Mouse (Mus musculus) megakaryocyte progenitor cell, adult 5-6 weeks (primary cell): ENCODE measurements around the gene Brd2. TPM values are rescaled to one million over a fixed set of nuclear protein-coding genes. Genes with fewer than 3 reads are reported as not detected.
A peak's percentile ranks its signal among the peaks of the same experiment; 100 is the strongest.

Source experiments
- ATAC-seq: replicated peaks from 2 replicates; pipeline ENCODE4 v1.8.0; 2016; ENCODE audit warnings: mild to moderate bottlenecking, moderate TSS enrichment, inconsistent platforms; ENCODE audit not compliant: poor library complexity
- total RNA-seq, 2 experiments: library from RNA; stranded (forward) in 1 of 2; stranded (reverse) in 1 of 2; fragments of 157-497, 149-512 nt in 1 of 2; fragments of 200-1000 nt in 1 of 2; gene quantifications; 2 replicates each; pipeline versions ENCODE4 v1.2.3 to v1.2.4; 2015 to 2017

Brd2 gene
- total RNA-seq, 2 experiments from 2014 or later, result 269 to 284 TPM

DNA sequence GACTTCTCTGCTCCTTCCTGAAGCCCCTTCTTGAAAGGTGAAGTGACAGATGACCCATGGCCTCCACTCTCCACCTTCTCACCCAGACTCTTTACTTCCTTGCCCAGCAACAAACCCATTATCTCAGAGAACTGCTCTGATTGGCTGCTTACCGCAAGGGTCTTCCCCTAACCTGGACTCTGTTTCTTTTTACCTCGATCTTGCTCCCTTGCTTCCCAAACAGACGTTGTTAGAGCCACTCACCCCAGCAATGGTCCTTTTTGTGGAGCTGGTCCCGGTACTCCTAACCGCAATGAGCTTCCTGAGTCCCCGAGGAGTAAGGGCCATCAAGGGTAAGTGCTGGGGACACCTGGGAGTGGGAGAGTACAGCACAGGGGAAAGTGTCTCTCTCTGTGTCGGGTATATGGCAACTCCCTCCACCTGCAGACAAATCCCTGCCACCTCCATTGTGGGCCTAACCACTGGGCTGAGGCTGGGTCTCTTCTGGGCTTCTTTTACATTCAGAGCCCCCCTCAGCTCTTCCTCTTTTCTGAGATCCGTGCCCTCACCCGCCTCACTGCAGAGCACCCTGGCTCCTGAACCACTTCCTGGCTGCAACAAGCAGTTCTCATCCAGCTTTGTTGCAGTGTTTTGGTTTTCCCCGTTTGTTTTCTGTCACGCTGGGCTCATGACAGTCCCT is 30.1 kb downstream of the Brd2 start, which contains the start of gene H2-Oa:
H2-Oa (plus strand) TSS at position 144 of the 679 bp plus-strand sequence.
- ATAC-seq, result peak; percentile 49

- peak; percentile 63 for ATAC-seq
Observed at GRCm38 (mm10) chr17:34090923-34091322, 31.5 kb downstream of the Brd2 start.

DNA sequence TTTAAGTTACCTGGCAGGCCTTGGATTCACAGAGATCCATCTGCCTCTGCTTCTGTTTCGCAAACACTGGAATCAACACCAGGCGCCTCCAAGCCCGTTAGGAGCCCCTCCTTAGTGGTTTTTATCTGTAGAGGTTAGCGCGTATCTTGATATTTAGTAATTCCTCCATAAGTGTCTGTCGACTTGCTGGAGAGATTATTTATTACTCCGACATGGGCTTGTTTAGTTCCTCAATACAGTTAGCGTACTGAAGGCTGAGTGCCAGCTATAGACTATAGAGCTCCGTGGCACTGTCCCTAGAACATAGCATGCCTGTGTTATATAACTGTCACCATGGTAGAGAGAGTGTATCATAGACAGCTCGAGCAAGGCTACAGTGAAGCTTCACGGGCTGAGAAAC is 34.3 kb downstream of the Brd2 start:
- ATAC-seq, result peak; percentile 37

- no peak for ATAC-seq
Observed at GRCm38 (mm10) chr17:34087386-34087785, 35.0 kb downstream of the Brd2 start.

GRCm38 (mm10) chr17:34083104-34083503 is 39.3 kb downstream of the Brd2 start:
- ATAC-seq, result no peak

- peak; percentile 90 for ATAC-seq
Observed at GRCm38 (mm10) chr17:34079621-34080020, 42.8 kb downstream of the Brd2 start.

DNA sequence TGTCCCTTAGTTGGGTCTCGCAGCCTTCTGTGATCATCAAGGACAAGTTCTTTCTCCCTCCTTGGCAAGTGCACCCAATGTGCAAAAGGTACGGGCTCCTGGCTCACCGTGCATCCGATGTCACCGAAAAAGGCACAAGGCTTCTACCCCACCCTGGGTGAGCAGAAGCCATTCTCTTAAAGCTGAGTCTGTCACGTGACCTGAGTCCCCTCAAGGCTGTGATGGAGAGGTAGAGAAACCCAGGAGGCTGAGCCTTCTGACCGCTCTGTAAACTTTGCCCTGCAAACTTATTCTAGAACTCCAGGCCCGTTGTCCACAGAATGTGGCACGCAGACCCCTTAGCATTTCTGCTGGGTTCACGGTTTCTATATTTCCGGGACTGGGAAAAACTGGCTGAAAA is 43.4 kb downstream of the Brd2 start:
- ATAC-seq, result no peak

DNA sequence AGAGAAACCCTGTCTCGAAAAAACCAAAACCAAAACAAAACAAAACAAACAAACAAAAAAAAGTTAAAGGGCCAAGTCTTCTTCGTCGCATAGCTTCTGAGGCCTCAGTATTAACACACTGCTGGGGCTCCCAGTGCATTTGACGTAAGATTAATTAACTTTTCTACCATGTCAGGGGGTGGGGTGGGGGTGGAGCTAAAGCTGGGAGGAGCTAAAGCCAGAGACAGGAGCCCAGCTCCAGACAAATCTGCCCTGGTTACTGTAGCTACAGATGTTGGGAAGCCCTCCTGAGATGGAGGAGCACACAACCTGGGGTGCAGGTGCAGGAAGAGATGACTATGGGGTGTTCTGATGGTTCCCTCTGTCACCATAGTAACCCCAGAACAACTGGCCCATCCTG is 44.3 kb downstream of the Brd2 start:
- peak; percentile 40; the same call in 1 of the 2 replicates for ATAC-seq

DNA sequence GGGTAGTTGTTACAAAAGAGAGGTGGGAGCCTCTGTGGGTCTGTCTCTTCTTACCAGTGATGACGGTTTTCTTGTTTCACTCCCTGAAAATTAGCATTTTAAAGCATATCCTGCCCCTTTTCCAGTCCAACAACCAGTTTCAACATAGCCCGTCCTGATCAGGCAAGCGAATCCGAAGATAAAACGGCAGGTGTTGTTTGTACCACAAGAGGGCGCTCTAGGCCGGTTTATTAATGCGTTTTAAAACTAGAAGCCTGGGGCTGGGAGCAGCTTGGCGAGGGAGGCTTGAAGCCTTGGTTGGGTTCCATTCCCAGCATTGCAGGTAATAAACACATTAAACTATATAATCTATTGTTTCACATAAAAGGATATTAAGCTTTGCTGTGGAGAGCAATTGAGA is 44.9 kb downstream of the Brd2 start:
- peak; percentile 70 for ATAC-seq

DNA sequence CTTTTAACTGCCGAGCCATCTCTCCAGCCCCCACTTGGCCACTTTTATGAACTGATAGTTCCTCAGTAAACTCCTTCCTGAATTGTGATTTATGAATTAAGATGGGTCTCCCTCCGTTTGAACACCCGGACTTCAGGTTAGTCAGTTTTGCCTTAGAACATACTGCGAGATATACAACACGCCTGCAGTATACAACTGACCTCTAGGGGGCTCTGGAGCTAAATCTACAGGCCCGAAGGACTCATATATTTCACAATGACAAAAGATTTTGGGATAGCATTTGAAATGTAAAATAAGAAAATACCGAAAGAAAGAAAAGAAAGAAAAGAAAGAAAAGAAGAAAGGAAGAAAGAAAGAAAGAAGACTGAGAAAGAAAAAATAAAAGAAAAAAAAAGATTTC is 47.2 kb downstream of the Brd2 start:
- ATAC-seq, result peak; percentile 51; the same call in 1 of the 2 replicates

DNA sequence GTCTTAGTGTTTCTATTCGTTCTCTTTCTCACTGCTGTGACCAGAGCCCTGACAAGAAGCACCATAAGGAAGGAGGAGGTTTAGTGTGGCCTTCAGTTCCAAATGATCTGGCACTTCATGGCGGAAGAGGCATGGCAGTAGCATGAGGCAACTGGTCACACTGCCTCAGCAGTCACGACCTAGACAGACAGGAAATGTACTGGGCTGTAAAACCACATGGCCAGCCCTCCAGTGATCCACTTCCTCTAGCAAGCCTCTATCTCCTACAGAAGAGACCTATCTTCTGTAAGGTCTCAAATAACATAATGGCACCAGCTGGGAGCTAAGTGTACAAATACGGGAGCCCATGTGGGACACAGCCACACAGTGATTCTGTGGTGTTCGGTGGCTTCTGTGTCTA is 50.3 kb downstream of the Brd2 start:
- peak; percentile 71 for ATAC-seq

- ATAC-seq, result no peak
Observed at GRCm38 (mm10) chr17:34068864-34069263, 53.6 kb downstream of the Brd2 start.

Other genes with a start within 250 kb of the Brd2 start
Only the 30 nearest of the 32 such genes appear.
- 6.6 and 10.8 TPM in 2 replicates for gene Kifc1, start 232.0 kb downstream of the Brd2 start, total RNA-seq (2015)
- gene Kifc1, start 232.0 kb downstream of the Brd2 start, total RNA-seq (2017), result 28.6 and 30.3 TPM in 2 replicates
- gene Platr17, start 217.5 kb downstream of the Brd2 start, total RNA-seq (2015), result 0.17 and 0.37 TPM in 2 replicates
- 0.29 and 1.4 TPM in 2 replicates for gene Platr17, start 217.5 kb downstream of the Brd2 start, total RNA-seq (2017)
- gene Daxx, start 213.2 kb downstream of the Brd2 start, total RNA-seq (2015), result 35.7 and 44.5 TPM in 2 replicates
- 28.7 and 32.1 TPM in 2 replicates for gene Daxx, start 213.2 kb downstream of the Brd2 start, total RNA-seq (2017)
- gene Tapbp, start 206.7 kb downstream of the Brd2 start, total RNA-seq (2015), result 51.0 and 56.8 TPM in 2 replicates
- gene Tapbp, start 206.7 kb downstream of the Brd2 start, total RNA-seq (2017), result 47.6 and 48.0 TPM in 2 replicates
- 10.0 and 11.5 TPM in 2 replicates for gene Zbtb22, start 206.7 kb downstream of the Brd2 start, total RNA-seq (2015)
- 13.3 and 19.2 TPM in 2 replicates for gene Zbtb22, start 206.7 kb downstream of the Brd2 start, total RNA-seq (2017)
- gene Rgl2, start 193.1 kb downstream of the Brd2 start, total RNA-seq (2015), result 20.3 and 22.7 TPM in 2 replicates
- 37.9 and 47.9 TPM in 2 replicates for gene Rgl2, start 193.1 kb downstream of the Brd2 start, total RNA-seq (2017)
- gene Pfdn6, start 182.3 kb downstream of the Brd2 start, total RNA-seq (2015), result 124 and 132 TPM in 2 replicates
- gene Pfdn6, start 182.3 kb downstream of the Brd2 start, total RNA-seq (2017), result 144 and 218 TPM in 2 replicates
- gene Wdr46, start 182.0 kb downstream of the Brd2 start, total RNA-seq (2015), result 43.7 and 53.1 TPM in 2 replicates
- 64.4 and 65.4 TPM in 2 replicates for gene Wdr46, start 182.0 kb downstream of the Brd2 start, total RNA-seq (2017)
- gene B3galt4, start 171.1 kb downstream of the Brd2 start, total RNA-seq (2015), result 1.1 and 2.7 TPM in 2 replicates
- 5.8 and 7.6 TPM in 2 replicates for gene B3galt4, start 171.1 kb downstream of the Brd2 start, total RNA-seq (2017)
- gene Vps52, start 166.8 kb downstream of the Brd2 start, total RNA-seq (2015), result 16.6 and 19.1 TPM in 2 replicates
- 13.7 and 15.7 TPM in 2 replicates for gene Vps52, start 166.8 kb downstream of the Brd2 start, total RNA-seq (2017)
- 3,964 and 4,103 TPM in 2 replicates for gene Rps18, start 166.6 kb downstream of the Brd2 start, total RNA-seq (2015)
- 1,202 and 1,622 TPM in 2 replicates for gene Rps18, start 166.6 kb downstream of the Brd2 start, total RNA-seq (2017)
- 914 and 1,011 TPM in 2 replicates for gene H2-K1, start 122.3 kb downstream of the Brd2 start, total RNA-seq (2015)
- gene H2-K1, start 122.3 kb downstream of the Brd2 start, total RNA-seq (2017), result 697 and 748 TPM in 2 replicates
- 8.1 and 9.6 TPM in 2 replicates for gene Ring1, start 98.0 kb downstream of the Brd2 start, total RNA-seq (2015)
- 9.8 and 12.7 TPM in 2 replicates for gene Ring1, start 98.0 kb downstream of the Brd2 start, total RNA-seq (2017)
- 61.7 and 65.6 TPM in 2 replicates for gene H2-Ke6, start 94.6 kb downstream of the Brd2 start, total RNA-seq (2015)
- 36.6 and 46.5 TPM in 2 replicates for gene H2-Ke6, start 94.6 kb downstream of the Brd2 start, total RNA-seq (2017)
- gene Slc39a7, start 91.0 kb downstream of the Brd2 start, total RNA-seq (2015), result 6.2 and 9.5 TPM in 2 replicates
- gene Slc39a7, start 91.0 kb downstream of the Brd2 start, total RNA-seq (2017), result 101 and 107 TPM in 2 replicates
- gene Rxrb, start 90.8 kb downstream of the Brd2 start, total RNA-seq (2015), result 22.1 and 22.2 TPM in 2 replicates
- gene Rxrb, start 90.8 kb downstream of the Brd2 start, total RNA-seq (2017), result 34.2 and 42.6 TPM in 2 replicates
- gene Col11a2, start 83.2 kb downstream of the Brd2 start, total RNA-seq (2015), result 0.83 and 0.94 TPM in 2 replicates
- 1.9 and 3.1 TPM in 2 replicates for gene Col11a2, start 83.2 kb downstream of the Brd2 start, total RNA-seq (2017)
- gene H2-Oa, start 30.3 kb downstream of the Brd2 start, total RNA-seq (2015), result 7.7 and 9.6 TPM in 2 replicates
- gene H2-Oa, start 30.3 kb downstream of the Brd2 start, total RNA-seq (2017), result 2.7 TPM in 2 replicates
- gene H2-DMa, start 3.1 kb downstream of the Brd2 start, total RNA-seq (2015), result 72.0 and 74.5 TPM in 2 replicates
- 56.5 and 61.1 TPM in 2 replicates for gene H2-DMa, start 3.1 kb downstream of the Brd2 start, total RNA-seq (2017)
- 3.9 and 5.8 TPM in 2 replicates for gene H2-DMb2, start 20.7 kb upstream of the Brd2 start, total RNA-seq (2015)
- 6.7 and 8.5 TPM in 2 replicates for gene H2-DMb2, start 20.7 kb upstream of the Brd2 start, total RNA-seq (2017)
- 36.2 and 39.4 TPM in 2 replicates for gene H2-DMb1, start 30.4 kb upstream of the Brd2 start, total RNA-seq (2015)
- gene H2-DMb1, start 30.4 kb upstream of the Brd2 start, total RNA-seq (2017), result 47.0 and 60.3 TPM in 2 replicates
- 27.6 and 30.5 TPM in 2 replicates for gene Tap1, start 64.9 kb upstream of the Brd2 start, total RNA-seq (2015)
- 62.5 and 82.8 TPM in 2 replicates for gene Tap1, start 64.9 kb upstream of the Brd2 start, total RNA-seq (2017)
- gene Psmb9, start 65.1 kb upstream of the Brd2 start, total RNA-seq (2015), result 112 and 120 TPM in 2 replicates
- 122 and 126 TPM in 2 replicates for gene Psmb9, start 65.1 kb upstream of the Brd2 start, total RNA-seq (2017)
- 289 and 290 TPM in 2 replicates for gene Psmb8, start 75.1 kb upstream of the Brd2 start, total RNA-seq (2015)
- 461 and 471 TPM in 2 replicates for gene Psmb8, start 75.1 kb upstream of the Brd2 start, total RNA-seq (2017)
- gene Tap2, start 80.9 kb upstream of the Brd2 start, total RNA-seq (2015), result 8.5 and 17.1 TPM in 2 replicates
- 54.6 and 67.9 TPM in 2 replicates for gene Tap2, start 80.9 kb upstream of the Brd2 start, total RNA-seq (2017)
- 6.6 and 13.1 TPM in 2 replicates for gene H2-Ob, start 116.3 kb upstream of the Brd2 start, total RNA-seq (2015)
- gene H2-Ob, start 116.3 kb upstream of the Brd2 start, total RNA-seq (2017), result 3.7 and 8.6 TPM in 2 replicates
- 50.0 and 61.3 TPM in 2 replicates for gene H2-Ab1, start 135.1 kb upstream of the Brd2 start, total RNA-seq (2015)
- gene H2-Ab1, start 135.1 kb upstream of the Brd2 start, total RNA-seq (2017), result 45.2 and 81.5 TPM in 2 replicates
- 30.1 and 37.9 TPM in 2 replicates for gene H2-Aa, start 165.2 kb upstream of the Brd2 start, total RNA-seq (2015)
- gene H2-Aa, start 165.2 kb upstream of the Brd2 start, total RNA-seq (2017), result 10.3 and 24.6 TPM in 2 replicates
- 5.0 and 5.6 TPM in 2 replicates for gene H2-Eb1, start 183.2 kb upstream of the Brd2 start, total RNA-seq (2015)
- gene H2-Eb1, start 183.2 kb upstream of the Brd2 start, total RNA-seq (2017), result 11.2 and 17.2 TPM in 2 replicates
- gene H2-Eb2, start 203.0 kb upstream of the Brd2 start, total RNA-seq (2015), result 0.02 TPM in 1 of 2 replicates, not detected in the other
- not detected in 2 replicates for gene H2-Eb2, start 203.0 kb upstream of the Brd2 start, total RNA-seq (2017)